Mouse (Mus musculus) midbrain, embryonic 13.5 days (tissue): ENCODE measurements around the gene Coro7. TPM values are rescaled to one million over a fixed set of nuclear protein-coding genes. Genes with fewer than 3 reads are reported as not detected.
A peak's percentile ranks its signal among the peaks of the same experiment; 100 is the strongest.

Source experiments
- ATAC-seq: fragments of 200-750 bp; cut with Nextera tagmentation; 2 replicates; pipeline ENCODE4 v1.8.0; 2017; ENCODE audit warnings: mild to moderate bottlenecking, moderate TSS enrichment, moderate library complexity
- H3K27ac ChIP-seq: fragments of 300-500 bp; sonication (generic); 2 replicates; pipeline ENCODE4 v1.5.1; 2015; ENCODE audit warnings: inconsistent platforms, mild to moderate bottlenecking, moderate library complexity
- H3K27me3 ChIP-seq: fragments of 300-500 bp; sonication (generic); 2 replicates; pipeline ENCODE4 v1.6.1; 2015; ENCODE audit warnings: mild to moderate bottlenecking, inconsistent platforms
- H3K36me3 ChIP-seq: fragments of 300-500 bp; sonication (generic); 2 replicates; pipeline ENCODE4 v1.6.1; 2015; ENCODE audit warnings: mild to moderate bottlenecking, inconsistent platforms
- H3K4me1 ChIP-seq: fragments of 300-500 bp; sonication (generic); replicated peaks from 2 replicates; pipeline ENCODE4 v1.6.1; 2015; ENCODE audit warnings: inconsistent platforms
- H3K4me2 ChIP-seq: fragments of 300-500 bp; sonication (generic); replicated peaks from 2 replicates; pipeline ENCODE4 v1.6.1; 2015; ENCODE audit warnings: moderate library complexity, mild to moderate bottlenecking, inconsistent platforms
- H3K4me3 ChIP-seq: fragments of 300-500 bp; sonication (generic); replicated peaks from 2 replicates; pipeline ENCODE4 v1.5.1; 2015; ENCODE audit warnings: mild to moderate bottlenecking, inconsistent platforms
- H3K9ac ChIP-seq: fragments of 300-500 bp; sonication (generic); replicated peaks from 2 replicates; pipeline ENCODE4 v1.6.1; 2015; ENCODE audit warnings: mild to moderate bottlenecking, inconsistent platforms
- H3K9me3 ChIP-seq: fragments of 300-500 bp; sonication (generic); 2 replicates; pipeline ENCODE4 v1.6.1; 2016; ENCODE audit warnings: mild to moderate bottlenecking, inconsistent platforms
- WGBS: fragments of 180-500 bp; shearing (Covaris S2); methylation state at CpG from one replicate; pipeline ENCODE4 v1.1.7; 2015; 5-methylcytosine and 5-hydroxymethylcytosine counted together
- polyA plus RNA-seq: library from polyadenylated mRNA; unstranded; fragments of >200 nt; fragmentation: Nextera tagmentation; extraction: Ambion mirVana; gene quantifications from 2 replicates; pipeline ENCODE4 v1.2.1, GENCODE M21; 2015

Gene Coro7
- 25.1 and 26.5 TPM in 2 replicates for polyA plus RNA-seq

GRCm38 (mm10) chr16:4679121-4680018 is at the start of gene Coro7:
TSS of gene Coro7 (minus strand) at chr16:4679777.
- Histone ChIP-seq H3K9ac (peak within 1 kb of the TSS; percentile 70), H3K4me3 (peak within 1 kb of the TSS; percentile 50), H3K9me3 (no peaks in the 10 kb centered on the region), H3K4me1 (peaks cover 17% of the 10 kb centered on the region), H3K36me3 (peaks cover 16% of the 10 kb centered on the region), H3K27me3 (no peaks in the 10 kb centered on the region), H3K27ac (peak within 1 kb of the TSS; percentile 15; the same call in 1 of the 2 replicates), H3K4me2 (peak within 1 kb of the TSS; percentile 94)
- peak; percentile 91 for ATAC-seq
- whole genome bisulfite sequencing, result 1% methylated on average over 47 of the region's 47 CpGs

GRCm38 (mm10) chr16:4727963-4728362 is 48.4 kb upstream of the Coro7 start:
- WGBS, result 81% methylated on average over 1 of the region's 1 CpGs
- H3K27ac ChIP-seq, result no peak overlapping the region
- no peaks in the 10 kb centered on the region for H3K27me3 ChIP-seq
- no peaks in the 10 kb centered on the region for H3K36me3 ChIP-seq
- H3K4me1 ChIP-seq, result peaks cover 17% of the 10 kb centered on the region
- no peak overlapping the region for H3K4me3 ChIP-seq
- H3K9ac ChIP-seq, result no peak overlapping the region
- no peak overlapping the region for H3K4me2 ChIP-seq
- no peak for ATAC-seq
- no peaks in the 10 kb centered on the region for H3K9me3 ChIP-seq

- Histone ChIP-seq H3K9ac (no peak overlapping the region), H3K4me3 (no peak overlapping the region), H3K4me2 (no peak overlapping the region), H3K27ac (no peak overlapping the region), H3K27me3 (no peaks in the 10 kb centered on the region), H3K4me1 (peaks cover 17% of the 10 kb centered on the region), H3K9me3 (no peaks in the 10 kb centered on the region), H3K36me3 (no peaks in the 10 kb centered on the region)
- WGBS, result 92% methylated on average over 1 of the region's 1 CpGs
- ATAC-seq, result no peak
Observed at GRCm38 (mm10) chr16:4727526-4727925, 47.9 kb upstream of the Coro7 start.

DNA sequence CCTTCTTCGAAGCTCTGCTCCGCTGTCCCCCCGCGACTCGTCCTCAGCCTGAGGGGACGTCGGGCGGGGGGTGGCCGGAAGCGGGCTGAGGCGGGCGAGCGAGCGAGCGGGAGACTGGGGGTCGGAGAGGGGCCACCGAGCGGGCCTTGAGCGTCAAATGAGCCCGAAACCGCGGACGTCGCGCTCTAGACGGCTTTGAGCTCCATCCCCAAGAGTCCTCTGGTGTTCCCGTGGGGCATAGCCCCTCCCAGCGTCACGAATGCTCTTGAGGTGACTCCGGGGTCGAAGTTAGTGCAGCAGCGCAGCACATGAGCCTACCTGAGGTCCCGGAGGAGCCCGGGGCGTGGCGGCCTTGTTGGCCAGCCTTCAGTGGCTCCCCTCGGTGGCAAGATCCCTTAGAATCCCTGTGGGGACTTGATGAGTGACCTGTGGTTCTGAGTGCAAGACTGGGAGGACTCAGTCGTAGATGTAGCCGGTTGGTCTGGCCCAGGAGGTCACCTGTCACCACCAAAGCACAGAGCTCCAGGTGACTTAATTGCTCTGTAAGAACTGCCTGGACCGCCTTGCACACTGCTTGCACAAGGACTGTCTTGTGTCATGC is 47.1 kb upstream of the Coro7 start:
- Histone ChIP-seq H3K4me3 (peak overlapping the region; percentile 74), H3K27me3 (no peaks in the 10 kb centered on the region), H3K36me3 (no peaks in the 10 kb centered on the region), H3K4me2 (peak overlapping the region; percentile 67), H3K9ac (peak overlapping the region; percentile 82), H3K27ac (peak overlapping the region; percentile 80), H3K9me3 (no peaks in the 10 kb centered on the region), H3K4me1 (peaks cover 17% of the 10 kb centered on the region)
- peak; percentile 70; the same call in 1 of the 2 replicates for ATAC-seq
- 1% methylated on average over 40 of the region's 40 CpGs for WGBS

- Histone ChIP-seq H3K27me3 (no peaks in the 10 kb centered on the region), H3K4me3 (peak within 1 kb of the TSS; percentile 74), H3K36me3 (no peaks in the 10 kb centered on the region), H3K9ac (peak within 1 kb of the TSS; percentile 82), H3K4me2 (peak within 1 kb of the TSS; percentile 67), H3K27ac (peak within 1 kb of the TSS; percentile 80), H3K4me1 (peaks cover 17% of the 10 kb centered on the region), H3K9me3 (no peaks in the 10 kb centered on the region)
- peak; percentile 97 for ATAC-seq
- 5% methylated on average over 35 of the region's 35 CpGs for WGBS
Observed at GRCm38 (mm10) chr16:4725780-4726527, 46.4 kb upstream of the Coro7 start, which contains the start of gene Hmox2. TSS of gene Hmox2 (plus strand) at chr16:4726361.

DNA sequence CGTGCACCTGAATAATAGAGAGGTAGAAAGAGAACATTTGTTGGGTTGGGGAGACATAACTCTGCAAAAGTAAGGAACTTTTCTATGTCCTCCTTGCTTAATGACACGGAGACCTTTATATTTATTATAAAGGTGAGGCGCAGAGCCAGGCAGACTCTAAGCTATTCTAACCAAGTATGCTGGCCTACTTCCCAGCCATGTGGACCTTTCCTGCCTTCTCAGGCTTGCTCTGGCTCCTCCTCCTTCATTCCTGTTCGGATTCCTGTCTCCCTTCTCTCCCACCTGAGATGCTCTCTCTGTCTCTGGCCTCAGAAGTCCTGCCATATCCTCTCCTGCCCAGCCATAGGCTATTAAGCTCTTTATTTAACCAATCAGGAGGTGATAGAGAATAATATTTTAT is 45.7 kb upstream of the Coro7 start:
- Histone ChIP-seq H3K4me3 (no peak overlapping the region), H3K4me2 (no peak overlapping the region), H3K4me1 (peaks cover 17% of the 10 kb centered on the region), H3K27ac (no peak overlapping the region), H3K9ac (no peak overlapping the region), H3K36me3 (no peaks in the 10 kb centered on the region), H3K27me3 (no peaks in the 10 kb centered on the region), H3K9me3 (no peaks in the 10 kb centered on the region)
- no peak for ATAC-seq
- 78% methylated on average over 4 of the region's 4 CpGs for WGBS

DNA sequence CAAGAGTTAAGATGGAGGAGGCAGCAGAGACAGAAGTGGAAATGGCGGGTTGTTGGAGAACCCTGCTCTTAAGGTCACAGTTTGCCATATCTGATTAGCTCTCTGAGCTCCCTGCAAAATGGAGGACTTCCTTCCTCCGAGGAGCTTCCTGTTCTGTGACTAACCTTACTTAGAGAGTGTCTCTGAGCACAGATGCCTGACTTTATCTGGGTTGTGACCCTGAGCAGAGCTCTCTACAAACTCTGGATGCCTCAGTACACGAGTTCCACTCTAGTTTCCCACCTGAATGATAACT is 43.3 kb upstream of the Coro7 start:
- Histone ChIP-seq H3K4me1 (peaks cover 24% of the 10 kb centered on the region), H3K9ac (no peak overlapping the region), H3K9me3 (no peaks in the 10 kb centered on the region), H3K27me3 (no peaks in the 10 kb centered on the region), H3K27ac (no peak overlapping the region), H3K4me2 (no peak overlapping the region), H3K4me3 (no peak overlapping the region), H3K36me3 (no peaks in the 10 kb centered on the region)
- 73% methylated on average over 3 of the region's 3 CpGs for WGBS
- no peak for ATAC-seq

DNA sequence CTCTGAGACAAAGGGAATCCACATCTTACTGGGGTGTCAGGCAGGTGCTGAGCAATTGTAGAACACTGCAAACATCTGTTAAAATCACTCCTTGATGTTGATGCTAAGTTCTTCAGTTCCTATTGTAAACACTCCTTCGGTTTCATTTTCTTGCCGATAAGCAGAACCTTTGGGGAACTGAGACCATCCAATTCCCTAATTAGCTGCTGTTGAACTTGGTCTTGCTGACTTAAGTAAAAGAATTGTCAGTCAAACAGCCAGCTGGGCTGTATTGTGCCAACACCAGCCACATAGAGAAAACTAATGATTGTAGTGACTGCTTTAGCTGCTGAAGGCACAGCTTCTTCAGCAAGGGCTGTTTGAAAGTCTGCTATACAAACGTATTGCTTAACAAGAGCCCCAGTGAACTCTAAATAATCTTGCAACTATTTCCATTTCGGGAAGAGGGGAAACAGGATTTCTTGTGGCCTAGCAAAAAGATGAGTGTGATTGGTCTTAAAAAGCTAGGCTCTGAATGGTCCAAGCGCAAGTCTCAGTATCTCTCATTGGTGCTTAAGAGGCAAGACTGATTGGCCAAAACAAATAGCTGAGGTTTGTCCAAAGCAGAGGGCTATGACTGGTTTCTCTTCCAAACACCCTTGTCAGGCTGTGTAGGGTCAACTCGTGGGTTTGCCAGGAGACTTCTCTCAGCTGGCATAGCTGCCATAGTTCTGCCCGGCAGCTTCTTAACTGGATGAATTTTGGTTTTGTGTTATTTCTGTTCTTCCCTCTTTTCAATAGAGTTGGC is 42.7 kb upstream of the Coro7 start:
- ATAC-seq, result no peak
- Histone ChIP-seq H3K27ac (no peak overlapping the region), H3K27me3 (no peaks in the 10 kb centered on the region), H3K9ac (no peak overlapping the region), H3K4me3 (no peak overlapping the region), H3K9me3 (no peaks in the 10 kb centered on the region), H3K4me1 (peaks cover 23% of the 10 kb centered on the region), H3K4me2 (no peak overlapping the region), H3K36me3 (no peaks in the 10 kb centered on the region)
- WGBS, result 80% methylated on average over 7 of the region's 7 CpGs

DNA sequence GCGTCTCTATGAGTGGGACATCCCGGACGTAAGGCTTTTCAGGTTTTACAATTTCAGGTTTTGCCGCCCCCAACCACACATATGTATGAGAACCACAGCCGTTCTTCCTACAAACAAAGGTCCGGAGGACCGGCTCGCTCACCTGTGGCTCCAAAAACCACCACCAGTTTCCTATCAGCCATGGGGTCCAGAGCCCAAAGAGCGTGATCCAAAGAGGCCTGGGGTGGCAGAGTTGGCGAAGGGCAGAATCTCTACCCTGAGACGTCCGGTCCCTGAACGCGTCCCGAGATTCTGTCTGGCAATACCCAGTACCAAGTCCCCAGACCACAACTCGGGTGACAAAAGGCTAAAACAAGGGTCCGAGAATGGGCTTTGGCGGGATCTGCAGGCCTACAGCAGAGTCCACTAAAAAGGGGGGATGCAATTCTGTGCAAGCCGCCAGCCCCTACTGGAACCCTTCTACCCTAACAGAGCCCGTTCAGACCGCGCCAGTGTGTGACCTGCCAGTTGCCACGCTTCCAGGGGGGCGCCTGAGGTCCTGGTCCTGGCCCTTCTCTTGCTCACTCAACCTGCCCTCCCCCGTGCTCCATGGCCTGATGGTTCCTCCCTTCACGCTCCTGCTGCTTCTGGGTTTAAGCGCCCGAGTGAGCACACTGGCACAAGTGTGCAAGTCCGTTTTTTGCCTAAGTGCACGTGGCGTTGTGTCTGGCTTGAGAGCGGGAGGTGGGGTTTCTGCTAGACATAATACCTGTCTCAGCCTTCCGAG is 39.4 kb upstream of the Coro7 start, which contains the start of gene Nmral1:
Gene Nmral1, minus strand, starts transcription at position 604 of the 766 bp plus-strand sequence.
- no peaks in the 10 kb centered on the region for H3K9me3 ChIP-seq
- H3K9ac ChIP-seq, result peak within 1 kb of the TSS; percentile 79
- H3K4me2 ChIP-seq, result peak within 1 kb of the TSS; percentile 69
- H3K4me1 ChIP-seq, result peaks cover 16% of the 10 kb centered on the region
- no peaks in the 10 kb centered on the region for H3K27me3 ChIP-seq
- peak; percentile 94 for ATAC-seq
- peak within 1 kb of the TSS; percentile 75 for H3K4me3 ChIP-seq
- WGBS, result 9% methylated on average over 33 of the region's 33 CpGs
- H3K36me3 ChIP-seq, result peaks cover 25% of the 10 kb centered on the region
- H3K27ac ChIP-seq, result peak within 1 kb of the TSS; percentile 86

GRCm38 (mm10) chr16:4717866-4718265 is 38.3 kb upstream of the Coro7 start:
- Histone ChIP-seq H3K27ac (no peak overlapping the region), H3K36me3 (peaks cover 35% of the 10 kb centered on the region), H3K4me2 (peak overlapping the region; percentile 69), H3K4me3 (peak overlapping the region; percentile 75), H3K9me3 (no peaks in the 10 kb centered on the region), H3K9ac (peak overlapping the region; percentile 79; the same call in 1 of the 2 replicates), H3K4me1 (peaks cover 16% of the 10 kb centered on the region), H3K27me3 (no peaks in the 10 kb centered on the region)
- 70% methylated on average over 3 of the region's 3 CpGs for WGBS
- no peak for ATAC-seq
